Mouse (Mus musculus) urinary bladder, postnatal 4 days (tissue): Measurements from ENCODE around the gene Prr3.
"Not testable (repeated sequence)": the region's sequence is repeated elsewhere in the genome, so short reads cannot be mapped to it uniquely, and the experiment has no call there.

ENCODE experiments used
- DNase-seq, 2 experiments: peaks; one replicate each; pipeline ENCODE4 v3.0.0; 2021 to 2022; ENCODE audit warnings: low spot score in 2 of 2

Gene Prr3

GRCm38 (mm10) chr17:35937700-35938348 is 42.2 kb downstream of the Prr3 start:
- DNase-seq, result no peak

GRCm38 (mm10) chr17:35935763-35936162 is 44.3 kb downstream of the Prr3 start:
- not testable (repeated sequence) for DNase-seq

- no peak for DNase-seq
These were observed 47.4 kb downstream of the Prr3 start for GRCm38 (mm10) chr17:35932608-35933007.

- no peak for DNase-seq
These were observed 49.4 kb downstream of the Prr3 start for GRCm38 (mm10) chr17:35930627-35931026.

GRCm38 (mm10) chr17:35929534-35929933 is 50.5 kb downstream of the Prr3 start:
- DNase-seq, result no peak

- DNase-seq, result no peak
These were observed 52.6 kb downstream of the Prr3 start for GRCm38 (mm10) chr17:35927471-35927870.

- DNase-seq, result no peak
These were observed 56.8 kb downstream of the Prr3 start for GRCm38 (mm10) chr17:35923281-35923680.

- no peak for DNase-seq
These were observed 57.5 kb downstream of the Prr3 start for GRCm38 (mm10) chr17:35922566-35922965.
